Mouse (Mus musculus): ENCODE data around the gene Rap1b.

GRCm38 (mm10) chr10:117884760-117885159 is 38.9 kb upstream of the Rap1b start:
- TF ChIP-seq CTCF (IDR thresholded peaks at IDR 0.05; ENCODE audit: borderline replicate concordance, extremely low read depth, insufficient read depth, insufficient read length), result no peak
- no peak for TF ChIP-seq POLR2A (IDR thresholded peaks at IDR 0.05; ENCODE audit: borderline replicate concordance, extremely low read depth, insufficient read depth, insufficient read length, poor library complexity, severe bottlenecking)
